Mouse (Mus musculus) T-helper 17 cell (primary cell): ENCODE data around the gene S100a4.

Experiments
- in situ Hi-C, 2 experiments: fragments of 300-600 bp; cut with MboI, MseI; formaldehyde crosslinking; loops; 1 replicate in 1 of 2; 2 replicates in 1 of 2; pipeline ENCODE4 v1.15.1; 2025; ENCODE audit warnings: high pct_unique_total_duplicates in 2 of 2

S100a4 gene

DNA sequence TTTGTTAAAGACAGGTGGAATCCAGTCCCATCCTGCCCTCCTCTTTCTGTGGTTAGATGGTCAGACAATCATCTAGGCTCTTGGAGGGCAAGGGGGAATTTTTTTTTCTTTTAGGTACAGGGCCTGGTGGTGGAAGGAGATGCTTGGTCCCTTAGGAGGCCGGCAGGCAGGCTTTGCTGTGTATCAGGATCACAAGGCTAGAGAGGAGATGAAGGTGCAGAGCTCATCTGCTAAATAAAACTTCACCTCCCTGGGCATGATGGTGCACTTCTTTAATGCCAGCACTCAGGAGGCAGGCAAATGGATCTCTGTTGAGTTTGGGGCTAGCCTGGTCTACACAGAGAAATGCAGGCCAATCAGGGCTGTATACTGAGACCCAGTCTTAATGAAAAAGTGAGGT lies 12.3 kb downstream of the S100a4 start:
- in situ Hi-C loops = loop anchor here in 1 of 2 experiments (5.0 kb wide), 1 partner anchor 34 kb away; no protein-coding TSS in a partner anchor

DNA sequence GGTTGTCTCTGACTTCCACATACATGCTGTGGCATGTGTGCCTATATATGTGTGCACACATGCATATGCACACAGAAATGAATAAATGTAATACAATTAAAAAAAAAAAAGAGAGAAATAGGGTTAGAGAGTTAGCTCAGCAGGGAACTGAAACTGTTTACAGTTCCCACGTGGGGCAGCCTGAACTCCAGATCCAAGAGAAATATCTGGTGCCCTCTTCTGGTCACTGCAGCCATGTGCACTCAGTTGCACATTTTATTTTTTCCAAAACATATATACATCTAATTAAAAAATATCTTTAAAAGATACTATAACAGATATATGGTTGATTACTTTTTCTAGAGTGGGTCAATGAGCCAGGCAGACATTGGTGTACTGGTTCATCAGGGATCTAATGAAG lies 14.0 kb downstream of the S100a4 start:
- in situ Hi-C loops = loop anchor here in 1 of 2 experiments (5.0 kb wide), 1 partner anchor 35 kb away; no protein-coding TSS in a partner anchor

DNA sequence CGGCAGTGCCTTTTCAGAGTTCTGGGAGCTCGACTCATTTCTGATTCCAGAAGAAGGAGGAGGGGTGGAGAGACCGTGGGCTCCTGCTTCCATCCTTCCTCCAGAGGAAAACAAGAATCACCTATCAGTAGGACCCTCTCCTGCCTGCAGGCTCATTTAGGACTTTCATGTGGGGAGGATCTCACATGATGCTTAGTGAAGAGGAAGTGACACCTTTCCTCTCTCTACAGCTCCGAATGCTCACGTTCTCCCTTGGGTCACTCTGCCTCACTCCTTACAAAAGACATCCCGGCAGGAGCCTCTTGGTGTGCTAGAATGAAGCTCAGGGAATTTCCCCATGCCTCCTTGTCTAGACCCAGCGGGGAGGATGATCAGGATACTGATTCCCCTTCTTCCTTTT lies 18.0 kb downstream of the S100a4 start:
- in situ Hi-C loops = no loop called here

DNA sequence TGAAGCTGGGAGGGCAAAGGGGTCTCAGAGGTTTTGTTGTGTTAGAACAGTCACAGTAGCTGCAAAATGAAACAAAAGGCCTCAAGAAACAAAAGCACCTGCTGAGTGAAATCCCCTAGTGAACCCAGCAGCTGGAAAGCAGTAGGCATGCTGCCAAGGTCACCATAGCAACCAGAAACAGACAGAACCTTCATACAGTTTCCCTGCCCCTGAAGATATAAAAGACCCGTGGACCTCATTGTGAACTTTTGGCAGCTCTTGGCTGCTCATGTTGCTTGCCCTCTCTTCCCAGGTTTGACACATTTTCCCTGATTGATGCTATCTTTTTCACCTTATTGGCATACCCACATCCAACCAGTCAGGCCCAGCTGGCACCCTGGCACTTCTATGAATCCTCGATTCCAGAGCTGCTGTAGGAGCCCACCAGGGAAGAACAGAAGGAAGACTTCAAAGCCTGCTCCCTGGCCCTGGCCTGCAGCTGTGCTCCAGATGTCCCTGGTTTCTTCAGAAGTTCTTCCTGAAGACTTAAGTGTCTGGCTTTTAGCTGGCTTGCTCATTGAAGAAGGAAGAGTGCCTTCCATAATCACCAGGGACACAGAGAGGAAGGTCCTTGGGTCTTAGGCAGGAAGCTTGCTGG lies 20.0 kb downstream of the S100a4 start:
- in situ Hi-C loops = no loop called here

DNA sequence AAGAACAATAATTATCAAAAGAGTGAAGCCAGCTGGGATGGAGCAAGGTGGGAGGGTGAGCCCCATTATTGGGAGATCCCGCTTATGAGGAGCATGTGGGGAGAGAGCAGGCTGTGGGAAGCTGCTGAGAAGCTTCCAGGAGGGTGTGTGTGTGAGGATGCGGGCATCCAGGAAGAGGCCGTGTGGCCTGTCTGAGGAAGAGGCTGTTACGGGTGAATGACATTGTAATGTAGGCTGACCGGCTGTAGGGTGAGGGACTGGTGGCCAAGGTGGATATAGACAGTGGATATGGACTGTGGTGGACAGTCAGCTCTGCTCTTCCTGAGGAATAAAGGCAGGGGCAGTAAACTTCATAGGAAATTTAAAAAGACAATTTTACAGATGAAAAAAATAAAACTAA lies 21.9 kb downstream of the S100a4 start:
- in situ Hi-C loops = no loop called here

DNA sequence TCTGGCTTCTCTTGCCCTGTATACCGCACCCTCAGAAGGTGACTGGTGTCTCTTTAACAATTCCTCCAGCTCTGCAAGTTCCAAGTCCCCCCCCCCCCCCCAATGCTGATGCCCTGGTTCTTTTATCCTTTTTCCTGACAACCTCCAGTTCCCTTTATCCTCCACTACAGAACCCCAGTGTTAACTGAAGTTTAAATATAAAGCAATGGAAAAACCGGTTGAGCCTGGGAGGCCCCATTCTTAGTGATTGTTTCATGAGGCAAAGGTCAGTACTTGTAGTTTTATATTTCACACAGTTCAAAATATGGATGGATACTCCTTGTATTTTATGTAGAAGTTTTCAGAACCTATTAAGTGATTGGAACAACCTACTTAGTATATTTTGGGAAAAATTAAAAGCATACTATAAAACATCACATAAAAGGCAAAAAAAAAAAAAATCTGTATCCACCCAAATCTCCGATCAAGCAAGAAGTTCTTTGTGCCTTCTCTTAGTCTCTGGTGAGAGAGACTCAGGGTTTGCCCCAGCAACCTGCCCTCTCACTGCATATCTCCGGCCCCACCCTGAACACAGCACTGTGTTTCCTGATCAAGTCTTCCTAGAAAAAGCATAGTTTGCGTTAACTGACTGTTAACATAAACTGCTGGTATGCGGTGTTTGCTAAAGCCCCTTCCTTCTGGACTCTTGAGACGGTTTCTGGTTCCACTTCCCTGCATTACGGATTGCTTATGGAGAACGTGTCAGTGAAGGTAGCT lies 22.9 kb downstream of the S100a4 start:
- in situ Hi-C loops = no loop called here

DNA sequence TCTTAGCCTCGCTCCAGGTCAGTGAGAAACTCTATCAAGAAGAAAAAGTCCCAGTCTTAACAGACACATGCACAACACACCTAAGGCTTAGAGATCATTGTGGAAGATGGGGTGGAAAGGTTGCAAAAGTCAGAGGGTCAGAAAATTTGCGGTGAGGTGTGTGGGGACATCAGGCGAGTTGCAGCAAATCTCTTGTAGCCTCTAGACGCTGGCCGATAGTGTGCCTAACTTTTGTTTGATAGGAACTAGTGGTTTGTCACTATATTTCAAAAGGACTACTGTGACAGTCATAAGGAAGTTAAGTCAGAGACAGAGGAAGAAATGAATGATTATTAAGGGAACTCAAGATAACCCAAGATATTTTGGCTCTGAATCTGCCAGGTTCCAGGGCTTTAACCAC lies 23.8 kb downstream of the S100a4 start:
- in situ Hi-C loops = no loop called here

DNA sequence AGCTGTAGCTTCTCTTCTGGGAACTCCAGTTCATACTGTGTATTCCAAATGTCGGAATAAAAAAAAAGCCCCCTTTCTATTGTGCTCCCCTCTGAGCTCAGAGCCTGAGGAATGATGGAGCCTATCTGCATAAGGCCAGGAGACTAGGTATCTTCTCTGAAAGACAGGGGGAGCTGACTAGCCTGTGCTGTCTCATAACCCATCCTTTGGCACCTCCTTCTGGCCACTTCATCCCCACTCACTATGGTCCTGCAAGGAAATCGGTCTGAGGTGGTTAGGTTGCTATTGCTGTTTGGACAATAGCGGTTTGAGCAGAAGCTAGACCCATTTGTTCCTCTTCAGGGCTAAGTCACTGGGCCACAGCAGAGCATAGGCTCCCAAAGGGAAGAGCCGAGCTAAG lies 24.2 kb downstream of the S100a4 start:
- in situ Hi-C loops = no loop called here

DNA sequence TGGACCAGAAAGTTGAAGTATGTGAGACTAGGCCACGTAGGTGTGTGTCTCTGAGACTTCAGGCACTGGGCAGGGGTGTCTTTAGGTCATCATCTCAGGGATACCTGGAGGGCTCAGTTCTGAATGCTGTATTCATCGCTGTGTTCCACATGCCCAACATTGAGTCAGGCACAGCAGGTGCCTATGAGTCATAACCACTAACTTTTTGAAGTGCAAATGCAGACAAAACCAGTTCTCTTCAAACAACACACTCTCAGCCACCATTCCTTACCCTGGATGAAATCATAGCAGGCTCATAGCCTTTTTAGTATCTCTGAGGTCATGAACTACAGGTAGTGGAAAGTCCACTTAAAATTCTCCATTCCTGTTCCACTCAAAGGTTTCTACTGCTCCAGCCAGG lies 25.7 kb downstream of the S100a4 start:
- in situ Hi-C loops = no loop called here

DNA sequence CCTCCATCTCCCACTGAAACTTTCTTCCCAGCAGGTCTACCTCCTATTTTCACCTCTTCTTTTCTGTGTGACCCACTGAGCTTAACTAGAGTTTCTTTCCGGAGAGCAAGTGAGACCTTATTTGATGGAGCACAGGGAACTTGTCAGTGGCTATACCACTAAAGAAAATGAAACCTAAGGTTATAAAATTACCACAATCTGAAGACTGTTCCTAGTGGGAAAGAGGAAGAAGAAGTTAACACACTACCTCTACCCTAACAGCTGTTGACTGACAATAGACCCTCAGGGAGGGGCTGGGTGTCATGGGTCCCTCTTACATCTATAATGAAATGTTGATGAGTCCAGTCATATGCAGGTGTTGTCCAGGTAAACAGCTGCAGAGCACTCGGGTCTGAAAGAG lies 28.4 kb downstream of the S100a4 start:
- in situ Hi-C loops = no loop called here

DNA sequence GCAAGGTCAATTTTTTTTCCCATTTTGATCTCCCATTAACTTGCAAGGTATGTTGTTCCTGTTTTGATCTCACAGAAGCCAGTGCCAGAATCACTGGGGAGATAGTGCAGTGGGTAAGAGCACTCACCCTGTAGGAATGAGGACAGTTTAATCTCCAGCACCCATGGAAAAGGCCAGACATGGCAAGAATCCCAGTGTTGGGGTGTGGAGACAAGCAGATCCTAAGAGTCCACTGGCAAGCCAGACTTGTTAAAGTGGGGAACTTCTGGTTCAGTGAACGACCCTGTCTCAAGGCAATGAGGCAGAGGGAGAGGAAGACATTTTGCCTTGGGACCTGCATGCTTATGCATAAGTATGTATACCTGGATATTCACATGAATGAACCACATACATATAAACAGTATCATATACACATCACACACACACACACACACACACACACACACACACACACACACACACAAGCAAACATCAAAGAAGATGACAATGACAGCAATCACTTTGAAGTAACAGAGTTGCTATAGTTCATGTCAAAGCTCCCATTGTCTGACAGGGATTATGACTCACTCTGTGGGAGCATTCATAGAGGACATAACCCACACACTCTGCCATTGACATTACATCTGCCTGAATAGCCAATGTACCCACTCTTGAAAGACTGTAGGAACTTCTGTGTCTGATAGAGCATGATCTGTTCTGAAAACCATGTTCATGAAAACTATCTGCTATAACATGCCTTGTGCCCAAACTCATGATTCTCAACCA lies 35.1 kb downstream of the S100a4 start:
- in situ Hi-C loops = no loop called here

DNA sequence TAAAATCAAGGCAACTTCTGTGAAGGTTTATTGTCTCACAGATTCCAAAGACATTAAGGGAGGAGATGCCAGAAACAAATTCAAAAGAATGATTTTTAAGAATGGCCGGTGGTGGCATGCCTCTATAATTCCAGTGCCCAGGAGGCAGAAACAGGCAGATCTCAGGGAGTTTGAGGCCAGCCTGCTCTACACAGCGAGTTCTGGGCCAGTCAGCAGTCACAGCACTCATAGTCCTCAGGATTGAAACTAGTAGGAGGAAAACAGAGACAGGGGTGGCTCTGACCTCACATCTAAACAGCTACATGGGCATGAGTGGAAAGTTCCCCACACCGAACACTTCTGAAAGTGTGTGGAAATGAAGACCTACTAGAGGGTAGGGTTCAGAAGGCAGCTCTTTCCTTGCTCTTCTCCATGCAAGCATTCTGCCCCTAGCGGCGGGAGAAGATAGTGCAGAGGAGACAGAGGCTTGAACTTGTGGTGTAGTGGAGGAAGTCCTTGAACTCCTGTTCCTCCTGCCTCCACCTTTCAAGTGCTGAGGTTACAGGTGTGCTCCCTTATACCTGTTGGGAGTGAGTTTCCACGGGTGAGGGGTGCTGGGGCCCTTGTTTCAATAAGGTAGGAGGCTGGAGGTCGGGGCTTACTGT lies 36.1 kb downstream of the S100a4 start:
- in situ Hi-C loops = no loop called here

DNA sequence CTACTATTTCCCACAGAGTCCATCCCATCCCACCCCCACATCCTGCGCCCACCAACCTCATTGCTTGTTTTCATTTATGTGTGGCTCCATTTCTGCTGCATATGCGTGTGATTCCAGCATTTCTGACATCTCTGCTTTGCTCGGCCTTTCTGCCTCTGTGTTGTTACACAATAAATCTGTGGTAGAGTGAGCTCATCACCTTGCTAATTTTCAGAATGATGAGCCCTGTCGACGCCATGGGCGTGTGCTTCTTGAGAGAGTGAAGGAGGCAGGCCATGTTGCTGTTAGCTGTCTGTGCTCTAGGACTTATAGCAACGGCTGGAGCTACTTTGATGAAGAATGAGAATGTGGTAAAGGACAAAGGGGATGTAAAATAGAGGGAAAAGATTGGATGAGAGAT lies 37.4 kb downstream of the S100a4 start:
- in situ Hi-C loops = no loop called here

DNA sequence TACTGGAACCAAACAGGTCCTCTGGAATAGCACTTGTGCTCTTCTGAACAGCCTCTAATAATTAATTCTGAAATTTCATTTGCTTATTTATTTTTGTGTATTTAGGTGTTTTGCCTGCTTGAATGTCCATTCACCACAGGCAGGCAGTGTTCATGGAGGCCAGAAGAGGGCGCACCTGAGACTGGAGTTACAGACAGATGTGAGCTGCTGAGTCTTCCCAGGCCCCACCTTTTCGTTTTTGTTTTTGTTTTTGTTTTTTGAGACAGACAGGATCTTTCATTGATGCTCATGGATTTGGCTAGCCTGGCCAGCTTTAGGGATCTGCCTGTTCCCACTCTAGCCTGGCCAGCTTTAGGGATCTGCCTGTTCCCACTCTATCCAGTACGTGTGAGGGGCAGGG lies 40.6 kb downstream of the S100a4 start:
- in situ Hi-C loops = no loop called here

DNA sequence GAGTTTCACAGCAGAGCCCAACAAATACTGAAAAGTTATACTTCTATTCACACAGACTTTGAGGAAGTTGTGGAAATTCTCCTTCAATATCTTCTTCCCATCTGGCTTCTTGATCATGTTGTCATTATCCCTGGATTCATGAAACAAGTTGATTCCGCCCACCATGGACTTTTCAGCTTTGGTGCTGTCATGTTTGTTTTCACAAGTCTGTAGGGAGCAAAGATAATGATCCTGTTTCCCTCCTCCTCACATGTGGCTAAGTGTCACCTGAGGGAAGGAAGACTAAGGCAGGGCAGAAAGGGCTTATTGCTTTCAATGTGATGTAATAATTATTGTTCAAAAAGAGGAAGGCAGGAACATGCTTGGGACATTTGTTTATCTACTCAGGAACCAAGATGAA lies 43.7 kb downstream of the S100a4 start:
- in situ Hi-C loops = no loop called here

DNA sequence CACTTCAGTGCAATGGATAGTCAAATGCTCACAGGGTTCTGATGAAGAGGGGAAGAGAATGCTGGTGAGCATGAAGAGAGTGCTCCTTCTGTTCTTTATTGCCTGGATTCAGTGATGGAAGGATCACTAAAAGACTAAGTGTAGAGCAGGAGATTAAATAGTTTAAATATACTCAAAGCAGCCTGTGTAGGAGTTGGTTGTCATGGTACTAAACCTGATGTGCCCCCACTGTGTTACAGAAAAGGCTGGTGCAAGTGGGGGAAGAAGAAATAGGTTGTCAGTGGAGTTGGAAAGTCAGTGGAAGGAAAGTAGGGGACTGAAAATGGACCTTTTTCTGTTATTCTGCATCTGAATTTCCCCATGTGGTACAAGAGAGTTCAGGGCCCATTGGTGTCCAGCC lies 45.4 kb downstream of the S100a4 start:
- in situ Hi-C loops = no loop called here

DNA sequence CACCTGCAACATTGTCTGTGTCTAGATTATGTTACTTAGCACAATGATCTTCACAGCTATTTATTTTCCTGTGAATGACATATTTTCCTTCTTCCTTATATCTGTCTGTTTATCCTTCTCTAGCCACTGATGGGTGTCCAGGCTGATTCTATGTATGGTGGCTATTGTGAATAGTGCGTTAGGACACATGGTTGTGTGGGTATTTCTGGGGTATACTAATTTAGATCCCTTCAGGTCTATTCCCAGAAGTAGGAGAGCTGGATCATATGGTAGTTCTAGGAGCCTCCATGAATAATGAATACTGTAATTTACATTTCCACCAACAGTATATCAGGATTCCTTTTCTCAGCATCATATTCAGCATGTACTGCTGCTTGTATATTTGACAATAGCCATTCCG lies 46.3 kb downstream of the S100a4 start:
- in situ Hi-C loops = no loop called here

DNA sequence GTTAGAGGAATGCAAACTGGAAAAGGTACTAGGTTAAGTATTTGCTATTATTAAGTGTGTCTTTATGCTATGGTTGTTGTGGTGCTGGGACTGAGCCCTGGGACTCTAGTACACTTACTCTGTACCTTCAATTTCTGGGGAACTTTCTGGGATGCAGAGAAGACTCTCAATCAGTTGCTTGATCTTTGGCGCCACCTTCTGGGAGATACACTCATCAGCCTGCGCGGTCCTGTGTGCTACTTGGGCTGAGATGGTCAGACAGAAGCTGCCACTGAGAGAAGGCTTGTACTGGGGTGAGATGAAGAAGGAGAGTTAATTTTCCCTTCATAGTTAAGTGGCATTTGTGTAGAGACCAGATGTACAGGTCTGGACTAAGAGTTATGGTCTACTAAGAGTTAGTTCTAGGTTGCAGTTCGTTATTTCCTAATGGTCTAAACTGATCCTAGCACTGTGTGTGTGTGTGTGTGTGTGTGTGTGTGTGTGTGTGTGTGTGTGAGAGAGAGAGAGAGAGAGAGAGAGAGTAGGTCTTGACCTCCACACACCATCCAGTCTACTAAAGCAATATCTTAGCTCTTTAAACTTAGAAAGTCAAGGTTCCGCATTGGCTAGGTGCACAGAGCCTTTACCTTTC lies 49.4 kb downstream of the S100a4 start:
- in situ Hi-C loops = no loop called here

DNA sequence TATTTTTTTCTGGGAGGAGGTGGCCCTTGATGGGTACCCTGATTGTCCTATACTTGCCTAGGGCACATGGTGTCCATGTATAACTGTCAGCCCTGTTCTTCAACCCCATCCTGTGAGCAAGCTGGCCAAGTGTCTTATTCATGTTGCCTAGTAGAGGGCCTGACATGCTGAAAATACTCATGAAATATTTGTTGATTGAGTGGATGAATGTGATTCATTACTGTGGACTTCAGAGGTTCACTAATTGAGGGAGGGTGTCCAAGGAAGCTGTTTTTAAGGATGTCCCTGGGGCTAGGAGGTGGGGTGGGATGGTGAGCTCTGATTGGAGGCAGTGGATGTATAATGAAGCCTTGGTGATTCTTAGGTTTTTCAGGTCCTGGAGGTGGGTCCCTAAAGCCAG lies 50.1 kb downstream of the S100a4 start, which contains the start of gene S100a7a:
TSS of gene S100a7a (plus strand) at position 301 of the 400 bp plus-strand sequence.
- in situ Hi-C loops = no loop called here
